Mouse (Mus musculus) kidney, adult 2 months (tissue): ENCODE measurements around the gene Rhbdf1. TPM values are rescaled to one million over a fixed set of nuclear protein-coding genes. Genes with fewer than 3 reads are reported as not detected.

Experiments used
- DNase-seq: peaks from one replicate; pipeline ENCODE4 v3.0.0; 2021
- H3K27ac ChIP-seq: fragments of 200-500 bp; 2 replicates; pipeline ENCODE4 v1.5.1; 2012; ENCODE audit warnings: low read depth, low read length, control low read depth, inconsistent platforms; ENCODE audit not compliant: insufficient read depth
- H3K27me3 ChIP-seq: fragments of 200-500 bp; replicated peaks from 2 replicates; pipeline ENCODE4 v1.6.1; 2012; ENCODE audit warnings: mild to moderate bottlenecking, moderate library complexity, low read length, inconsistent platforms; ENCODE audit not compliant: control insufficient read depth, insufficient read depth
- H3K36me3 ChIP-seq: fragments of 200-500 bp; 2 replicates; pipeline ENCODE4 v1.6.1; 2012; ENCODE audit warnings: mild to moderate bottlenecking, moderate library complexity, low read length, inconsistent platforms; ENCODE audit not compliant: control insufficient read depth, insufficient read depth
- H3K4me1 ChIP-seq: fragments of 200-500 bp; 2 replicates; pipeline ENCODE4 v1.6.1; 2011; ENCODE audit warnings: low read length; ENCODE audit not compliant: control insufficient read depth, insufficient read depth
- H3K4me3 ChIP-seq: fragments of 200-500 bp; 2 replicates; pipeline ENCODE4 v1.5.1; 2011; ENCODE audit warnings: mild to moderate bottlenecking, low read depth, low read length, control low read depth; ENCODE audit not compliant: insufficient read depth
- CTCF ChIP-seq: fragments of 200-500 bp; conservative IDR thresholded peaks from 2 replicates; pipeline ENCODE4 v1.5.1; 2011; ENCODE audit warnings: low read depth, mild to moderate bottlenecking, control low read depth, low read length, moderate library complexity, mixed read lengths; ENCODE audit not compliant: insufficient read depth, insufficient read length
- POLR2A ChIP-seq: fragments of 200-500 bp; IDR thresholded peaks from one replicate; pipeline ENCODE4 v1.6.1; 2011; ENCODE audit warnings: low read depth, low read length, control low read depth
- WGBS: fragments of 180-500 bp; shearing (Covaris S2); methylation state at CpG from one replicate; pipeline ENCODE4 v1.1.7; 2018; 5-methylcytosine and 5-hydroxymethylcytosine counted together
- polyA plus RNA-seq: library from polyadenylated mRNA; depleted of rRNA; stranded (reverse); fragments of >200 nt; gene quantifications from 2 replicates; pipeline ENCODE4 v1.2.3, GENCODE M21; 2012

Gene Rhbdf1
- polyA plus RNA-seq, 1 experiment, result 81.7 TPM

- no peak for DNase-seq
- Histone ChIP-seq H3K4me3 (no peak overlapping the region), H3K27ac (no peak overlapping the region), H3K36me3 (peaks cover 2% of the 10 kb centered on the region; the same call in 1 of the 2 replicates), H3K27me3 (no peaks in the 10 kb centered on the region), H3K4me1 (peaks cover 2% of the 10 kb centered on the region; the same call in 1 of the 2 replicates)
- TF ChIP-seq POLR2A, result no peak
- no peak for TF ChIP-seq CTCF
- WGBS, result 85% methylated on average over 3 of the region's 3 CpGs
Observed at GRCm38 (mm10) chr11:32265117-32265738, 43.1 kb upstream of the Rhbdf1 start.

- no peak for DNase-seq
- peaks cover 2% of the 10 kb centered on the region; the same call in 1 of the 2 replicates for H3K36me3 ChIP-seq
- H3K27ac ChIP-seq, result no peak overlapping the region
Observed at GRCm38 (mm10) chr11:32262674-32263415, 40.7 kb upstream of the Rhbdf1 start.

GRCm38 (mm10) chr11:32256566-32256965, 34.5 kb upstream of the Rhbdf1 start:
- no peaks in the 10 kb centered on the region for H3K4me1 ChIP-seq
- no peaks in the 10 kb centered on the region for H3K27me3 ChIP-seq
- no peak overlapping the region for H3K4me3 ChIP-seq
- no peak for DNase-seq
- H3K27ac ChIP-seq, result no peak overlapping the region
- H3K36me3 ChIP-seq, result peaks cover under 1% of the 10 kb centered on the region; the same call in 1 of the 2 replicates
- WGBS, result 89% methylated on average over 3 of the region's 3 CpGs
- TF ChIP-seq CTCF (no peak), POLR2A (no peak)

More at GRCm38 (mm10) chr11:32262674-32263415, 40.7 kb upstream of the Rhbdf1 start:
- H3K4me1 ChIP-seq, result peaks cover under 1% of the 10 kb centered on the region; the same call in 1 of the 2 replicates
- H3K27me3 ChIP-seq, result no peaks in the 10 kb centered on the region
- no peak overlapping the region for H3K4me3 ChIP-seq
- TF ChIP-seq POLR2A (no peak), CTCF (no peak)
- 75% methylated on average over 10 of the region's 10 CpGs for WGBS

DNA sequence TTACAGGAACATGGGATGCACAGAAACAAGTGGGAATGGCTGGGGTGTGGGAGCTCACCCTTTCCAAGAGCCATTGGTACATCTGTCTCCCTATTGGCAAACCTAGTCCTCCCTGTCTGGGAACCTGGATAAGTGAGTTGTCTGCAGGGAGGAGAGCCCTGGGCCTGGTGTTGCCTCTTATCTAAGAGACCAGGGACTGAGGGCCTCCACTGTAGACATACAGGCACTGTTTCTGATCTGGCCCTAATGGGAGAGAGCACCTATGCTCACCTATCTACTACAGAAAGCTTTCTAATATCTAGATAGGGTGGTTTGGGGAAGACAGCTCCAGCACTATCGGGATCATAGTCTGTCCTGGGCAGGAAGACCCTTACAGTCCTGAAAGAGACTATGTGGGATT, 34.0 kb upstream of the Rhbdf1 start:
- no peak overlapping the region for H3K27ac ChIP-seq
- H3K36me3 ChIP-seq, result no peaks in the 10 kb centered on the region; the same call in 1 of the 2 replicates
- 100% methylated on average over 1 of the region's 1 CpGs for WGBS
- no peak for DNase-seq
- TF ChIP-seq POLR2A (no peak), CTCF (no peak)
- no peaks in the 10 kb centered on the region for H3K4me1 ChIP-seq
- no peaks in the 10 kb centered on the region for H3K27me3 ChIP-seq
- H3K4me3 ChIP-seq, result no peak overlapping the region

DNA sequence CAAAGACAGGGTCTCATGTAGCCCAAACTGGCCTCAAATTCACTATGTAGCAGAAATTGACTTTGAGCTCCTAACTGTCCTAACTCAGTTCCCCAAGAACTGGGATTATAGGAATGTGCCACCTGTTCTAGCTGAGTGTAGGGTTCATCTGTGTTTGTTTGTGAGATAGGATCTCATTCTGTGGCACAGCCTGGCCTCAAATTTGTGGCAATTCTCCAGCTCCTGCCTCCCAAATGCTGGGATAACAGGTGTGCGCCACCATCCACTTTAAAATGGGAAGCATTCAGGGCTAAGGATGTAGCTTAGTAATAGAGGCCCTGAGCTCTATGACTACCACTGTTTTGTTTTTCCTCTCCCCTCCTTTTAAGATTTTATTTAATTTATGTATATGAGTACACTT, 31.0 kb upstream of the Rhbdf1 start:
- no peaks in the 10 kb centered on the region for H3K27me3 ChIP-seq
- no peak overlapping the region for H3K4me3 ChIP-seq
- no peaks in the 10 kb centered on the region for H3K4me1 ChIP-seq
- no peak for DNase-seq
- WGBS, result 100% methylated on average over 1 of the region's 1 CpGs
- H3K27ac ChIP-seq, result no peak overlapping the region
- TF ChIP-seq POLR2A (no peak), CTCF (no peak)
- peaks cover 1% of the 10 kb centered on the region for H3K36me3 ChIP-seq

GRCm38 (mm10) chr11:32250880-32251763, 29.0 kb upstream of the Rhbdf1 start:
- DNase-seq, result no peak
- Histone ChIP-seq H3K4me3 (no peak overlapping the region), H3K27me3 (no peaks in the 10 kb centered on the region), H3K36me3 (peaks cover 1% of the 10 kb centered on the region), H3K27ac (no peak overlapping the region), H3K4me1 (no peaks in the 10 kb centered on the region)
- 88% methylated on average over 8 of the region's 8 CpGs for WGBS
- TF ChIP-seq POLR2A (no peak), CTCF (no peak)
